Mouse (Mus musculus): ENCODE measurements around the gene Fam20b. TPM values are rescaled to one million over a fixed set of nuclear protein-coding genes. Genes with fewer than 3 reads are reported as not detected.

The Fam20b gene
- polyA plus RNA-seq, 1 experiment from 2014 or later, result 28.2 TPM

GRCm38 (mm10) chr1:156749136-156749535 lies 30.2 kb upstream of the Fam20b start:
- Histone ChIP-seq H3K9me3 (no peaks in the 10 kb centered on the region), H3K27me3 (peaks cover 5% of the 10 kb centered on the region; the same call in 1 of the 2 replicates), H3K4me3 (no peak overlapping the region), H3K27ac (replicated peaks) (no peak overlapping the region), H3K4me2 (no peak overlapping the region), H3K36me3 (no peaks in the 10 kb centered on the region), H3K4me1 (replicated peaks) (peaks cover 29% of the 10 kb centered on the region), H3K9ac (no peak overlapping the region)
- no peak for ATAC-seq (ENCODE audit: low read depth)

- Histone ChIP-seq H3K9me3 (no peaks in the 10 kb centered on the region), H3K36me3 (no peaks in the 10 kb centered on the region), H3K27ac (replicated peaks) (no peak overlapping the region), H3K4me2 (no peak overlapping the region), H3K9ac (no peak overlapping the region), H3K4me1 (replicated peaks) (peaks cover 23% of the 10 kb centered on the region), H3K4me3 (no peak overlapping the region), H3K27me3 (peaks cover 5% of the 10 kb centered on the region; the same call in 1 of the 2 replicates)
- ATAC-seq (ENCODE audit: low read depth), result no peak
- WGBS, result 73% methylated on average over 16 of the region's 16 CpGs
Measured at GRCm38 (mm10) chr1:156748435-156749005, 29.6 kb upstream of the Fam20b start.

- WGBS, result 90% methylated on average over 7 of the region's 7 CpGs
- H3K36me3 ChIP-seq, result no peaks in the 10 kb centered on the region
- no peak overlapping the region for H3K4me3 ChIP-seq
- no peak overlapping the region for H3K4me2 ChIP-seq
- H3K27me3 ChIP-seq, result peaks cover 10% of the 10 kb centered on the region; the same call in 1 of the 2 replicates
- H3K4me1 ChIP-seq (replicated peaks), result peaks cover 2% of the 10 kb centered on the region; the same call in 1 of the 2 replicates
- ATAC-seq (ENCODE audit: low read depth), result no peak
- no peaks in the 10 kb centered on the region for H3K9me3 ChIP-seq
- H3K9ac ChIP-seq, result no peak overlapping the region
- no peak overlapping the region for H3K27ac ChIP-seq (replicated peaks)
Measured at GRCm38 (mm10) chr1:156745188-156745810, 26.4 kb upstream of the Fam20b start.

- Histone ChIP-seq H3K36me3 (no peaks in the 10 kb centered on the region), H3K27ac (replicated peaks) (no peak overlapping the region), H3K4me3 (no peak overlapping the region), H3K9me3 (no peaks in the 10 kb centered on the region), H3K27me3 (peaks cover 10% of the 10 kb centered on the region; the same call in 1 of the 2 replicates), H3K4me1 (replicated peaks) (no peaks in the 10 kb centered on the region), H3K9ac (no peak overlapping the region), H3K4me2 (no peak overlapping the region)
- ATAC-seq (ENCODE audit: low read depth), result peak; percentile 54
- WGBS, result 66% methylated on average over 11 of the region's 11 CpGs
Measured at GRCm38 (mm10) chr1:156741482-156742411, 22.9 kb upstream of the Fam20b start.

- 82% methylated on average over 2 of the region's 2 CpGs for WGBS
- Histone ChIP-seq H3K4me3 (no peak overlapping the region), H3K9ac (no peak overlapping the region), H3K4me2 (no peak overlapping the region), H3K27ac (replicated peaks) (no peak overlapping the region), H3K9me3 (no peaks in the 10 kb centered on the region), H3K36me3 (no peaks in the 10 kb centered on the region), H3K27me3 (no peaks in the 10 kb centered on the region), H3K4me1 (replicated peaks) (no peaks in the 10 kb centered on the region; the same call in 1 of the 2 replicates)
- no peak for ATAC-seq (ENCODE audit: low read depth)
Measured at GRCm38 (mm10) chr1:156735788-156736187, 16.9 kb upstream of the Fam20b start.

GRCm38 (mm10) chr1:156734019-156734418 lies 15.1 kb upstream of the Fam20b start:
- Histone ChIP-seq H3K4me3 (no peak overlapping the region), H3K9ac (no peak overlapping the region), H3K4me2 (no peak overlapping the region), H3K36me3 (no peaks in the 10 kb centered on the region), H3K27ac (replicated peaks) (no peak overlapping the region), H3K4me1 (replicated peaks) (no peaks in the 10 kb centered on the region; the same call in 1 of the 2 replicates), H3K9me3 (no peaks in the 10 kb centered on the region), H3K27me3 (no peaks in the 10 kb centered on the region; the same call in 1 of the 2 replicates)
- ATAC-seq (ENCODE audit: low read depth), result no peak
- 69% methylated on average over 3 of the region's 3 CpGs for WGBS

GRCm38 (mm10) chr1:156733559-156733958 lies 14.7 kb upstream of the Fam20b start:
- no peaks in the 10 kb centered on the region for H3K9me3 ChIP-seq
- H3K27ac ChIP-seq (replicated peaks), result no peak overlapping the region
- no peak for ATAC-seq (ENCODE audit: low read depth)
- no peaks in the 10 kb centered on the region; the same call in 1 of the 2 replicates for H3K27me3 ChIP-seq
- no peak overlapping the region for H3K4me2 ChIP-seq
- no peak overlapping the region for H3K9ac ChIP-seq
- H3K4me3 ChIP-seq, result no peak overlapping the region
- no peaks in the 10 kb centered on the region for H3K36me3 ChIP-seq
- no peaks in the 10 kb centered on the region; the same call in 1 of the 2 replicates for H3K4me1 ChIP-seq (replicated peaks)
- 84% methylated on average over 9 of the region's 9 CpGs for WGBS

GRCm38 (mm10) chr1:156732996-156733395 lies 14.1 kb upstream of the Fam20b start:
- H3K4me2 ChIP-seq, result no peak overlapping the region
- H3K27me3 ChIP-seq, result no peaks in the 10 kb centered on the region; the same call in 1 of the 2 replicates
- no peak for ATAC-seq (ENCODE audit: low read depth)
- H3K36me3 ChIP-seq, result no peaks in the 10 kb centered on the region
- H3K9ac ChIP-seq, result no peak overlapping the region
- WGBS, result 95% methylated on average over 5 of the region's 5 CpGs
- no peak overlapping the region for H3K4me3 ChIP-seq
- H3K27ac ChIP-seq (replicated peaks), result no peak overlapping the region
- no peaks in the 10 kb centered on the region; the same call in 1 of the 2 replicates for H3K4me1 ChIP-seq (replicated peaks)
- H3K9me3 ChIP-seq, result no peaks in the 10 kb centered on the region

GRCm38 (mm10) chr1:156730802-156731201 lies 11.9 kb upstream of the Fam20b start:
- Histone ChIP-seq H3K27ac (replicated peaks) (no peak overlapping the region), H3K36me3 (no peaks in the 10 kb centered on the region), H3K4me3 (no peak overlapping the region), H3K4me1 (replicated peaks) (no peaks in the 10 kb centered on the region; the same call in 1 of the 2 replicates), H3K9ac (no peak overlapping the region), H3K9me3 (no peaks in the 10 kb centered on the region), H3K27me3 (no peaks in the 10 kb centered on the region; the same call in 1 of the 2 replicates), H3K4me2 (no peak overlapping the region)
- ATAC-seq (ENCODE audit: low read depth), result no peak
- WGBS, result 62% methylated on average over 9 of the region's 9 CpGs

GRCm38 (mm10) chr1:156727234-156728108 lies 8.6 kb upstream of the Fam20b start:
- H3K27ac ChIP-seq (replicated peaks), result no peak overlapping the region
- no peak overlapping the region for H3K4me3 ChIP-seq
- 81% methylated on average over 14 of the region's 14 CpGs for WGBS
- H3K4me1 ChIP-seq (replicated peaks), result no peaks in the 10 kb centered on the region
- no peaks in the 10 kb centered on the region; the same call in 1 of the 2 replicates for H3K27me3 ChIP-seq
- ATAC-seq (ENCODE audit: low read depth), result no peak
- no peak overlapping the region for H3K9ac ChIP-seq
- H3K36me3 ChIP-seq, result no peaks in the 10 kb centered on the region
- no peaks in the 10 kb centered on the region for H3K9me3 ChIP-seq
- no peak overlapping the region for H3K4me2 ChIP-seq

GRCm38 (mm10) chr1:156722089-156722488 lies 3.2 kb upstream of the Fam20b start:
- WGBS, result 62% methylated on average over 6 of the region's 6 CpGs
- no peak for ATAC-seq (ENCODE audit: low read depth)
- no peak overlapping the region for H3K4me3 ChIP-seq
- no peaks in the 10 kb centered on the region for H3K27me3 ChIP-seq
- H3K27ac ChIP-seq (replicated peaks), result no peak overlapping the region
- no peak overlapping the region for H3K9ac ChIP-seq
- peaks cover 16% of the 10 kb centered on the region; the same call in 1 of the 2 replicates for H3K4me1 ChIP-seq (replicated peaks)
- H3K4me2 ChIP-seq, result no peak overlapping the region
- no peaks in the 10 kb centered on the region for H3K9me3 ChIP-seq
- H3K36me3 ChIP-seq, result no peaks in the 10 kb centered on the region
